In the genomic region with DNA sequence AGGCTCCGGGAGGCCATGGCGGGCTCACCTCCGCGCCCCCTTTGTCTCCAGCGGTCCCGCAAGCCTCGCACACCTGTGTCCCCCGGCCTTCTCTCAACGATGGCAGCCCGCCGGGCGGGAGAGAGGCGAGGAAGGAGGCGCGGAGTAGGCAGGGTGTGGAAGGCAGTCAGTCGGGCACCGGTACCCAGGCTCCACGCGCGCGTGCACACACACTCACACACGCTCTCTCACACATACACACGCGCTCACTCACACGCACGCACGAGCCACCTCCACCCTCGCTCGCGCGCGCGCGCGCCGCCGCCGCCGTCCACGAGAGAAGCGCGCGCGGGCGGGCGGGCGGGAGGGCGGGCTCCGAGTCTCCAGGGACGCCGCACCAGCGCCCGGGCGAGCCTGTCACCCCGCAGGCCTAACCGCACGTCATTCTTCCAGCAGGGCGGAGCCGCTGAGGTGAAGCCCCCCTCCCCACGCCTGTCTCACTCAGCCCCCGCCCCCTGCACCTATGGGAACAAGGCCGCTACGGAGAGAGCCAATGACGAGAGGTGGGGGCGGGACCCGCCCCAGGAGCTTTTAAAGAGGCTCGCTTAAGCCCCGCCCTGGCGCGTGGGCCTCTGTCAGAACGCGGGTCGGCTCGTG, we compare ENCODE assay signal across 8 mouse cellular contexts. TPM values are rescaled to one million over a fixed set of nuclear protein-coding genes. Genes with fewer than 3 reads are reported as not detected.
DNase-seq lines count a peak whose midpoint lies in the region; ATAC-seq lines count a peak whose summit lies in the region.

A gene (minus strand): TSS at position 357 of the 636 bp plus-strand sequence.

- peak; percentile 99 for ATAC-seq in midbrain, embryonic 11.5 days (ENCODE audit: low FRiP score)

- peak within 1 kb of the TSS; percentile 92 for H3K4me2 ChIP-seq in midbrain, embryonic 11.5 days

- peak within 1 kb of the TSS; percentile 88 for H3K4me3 ChIP-seq in embryonic facial prominence, embryonic 10.5 days
- peak within 1 kb of the TSS; percentile 85 for H3K4me3 ChIP-seq in midbrain, embryonic 11.5 days (ENCODE audit: low read depth, low read length)

- H3K9ac ChIP-seq in midbrain, embryonic 11.5 days (ENCODE audit: low read length): peak within 1 kb of the TSS; percentile 87

- DNase-seq in adrenal gland, postnatal 14 days: peak; percentile 95
- DNase-seq in embryonic facial prominence, embryonic 10.5 days (ENCODE audit: low spot score): peak; percentile 95
- DNase-seq in heart, adult 11 months: peak; percentile 99
- DNase-seq in kidney, adult 11 months: peak; percentile 85
- peak; percentile 96 for DNase-seq in left cerebral cortex, postnatal 4 days
- DNase-seq in midbrain, embryonic 11.5 days (ENCODE audit: low spot score, missing footprints): peak; percentile 98
- peak; percentile 35 for DNase-seq in skeletal muscle tissue, adult 2 months (ENCODE audit: low read depth, low spot score)
- no peak for DNase-seq in adipocyte (ENCODE audit: low spot score)

- 0 out of 2 replicates have a peak, but pooled peaks cover 16% of the 10 kb centered on the region for H3K27me3 ChIP-seq in embryonic facial prominence, embryonic 10.5 days (replicated peaks; ENCODE audit: low read depth, poor library complexity, severe bottlenecking)
- H3K27me3 ChIP-seq in midbrain, embryonic 11.5 days (ENCODE audit: control insufficient read depth, insufficient read depth, low read length): no peaks in the 10 kb centered on the region

- peaks cover 9% of the 10 kb centered on the region for H3K4me1 ChIP-seq in embryonic facial prominence, embryonic 10.5 days
- peaks cover 3% of the 10 kb centered on the region; the same call in 1 of the 2 replicates for H3K4me1 ChIP-seq in midbrain, embryonic 11.5 days (ENCODE audit: control insufficient read depth, insufficient read depth, low read length)

- intact Hi-C loops in left cerebral cortex, postnatal 4 days (cut with DNase I): no loop called here

- peak within 1 kb of the TSS; percentile 83 for H3K27ac ChIP-seq in embryonic facial prominence, embryonic 10.5 days (replicated peaks)
- peak within 1 kb of the TSS; percentile 51; the same call in 1 of the 2 replicates for H3K27ac ChIP-seq in midbrain, embryonic 11.5 days (ENCODE audit: low read depth, low read length)

- no peaks in the 10 kb centered on the region for H3K9me3 ChIP-seq in embryonic facial prominence, embryonic 10.5 days
- H3K9me3 ChIP-seq in midbrain, embryonic 11.5 days (ENCODE audit: control insufficient read depth, low read length): no peaks in the 10 kb centered on the region

- WGBS in embryonic facial prominence, embryonic 10.5 days: under 1% methylated on average over 74 of the region's 74 CpGs
- WGBS in midbrain, embryonic 11.5 days: 0% methylated on average over 52 of the region's 74 CpGs

- H3K36me3 ChIP-seq in embryonic facial prominence, embryonic 10.5 days (replicated peaks): no peaks in the 10 kb centered on the region
- no peaks in the 10 kb centered on the region for H3K36me3 ChIP-seq in midbrain, embryonic 11.5 days (ENCODE audit: control insufficient read depth, insufficient read depth, low read length)

RNA-seq across cellular contexts. Expression of the gene that starts here (rescaled TPM):
- 4.6 and 6.0 TPM in 2 replicates for total RNA-seq in adrenal gland, postnatal 14 days (2021)
- 3.2 and 3.6 TPM in 2 replicates for polyA plus RNA-seq in embryonic facial prominence, embryonic 10.5 days (2016; fragmentation: Nextera tagmentation; extraction: Ambion mirVana)
- total RNA-seq in left cerebral cortex, postnatal 4 days (2021): 10 to 100 TPM; 62.0 to 63.5 TPM
- 12.3 and 13.3 TPM in 2 replicates for polyA plus RNA-seq in midbrain, embryonic 11.5 days (2014; fragmentation: Nextera tagmentation; extraction: Ambion mirVana)
